Mouse (Mus musculus): ENCODE results near the gene Wdr11. TPM values are rescaled to one million over a fixed set of nuclear protein-coding genes. Genes with fewer than 3 reads are reported as not detected.

Gene Wdr11
- 15.3 and 16.9 TPM in 2 replicates for polyA plus RNA-seq (2015; fragmentation: Nextera tagmentation; extraction: Ambion mirVana)

DNA sequence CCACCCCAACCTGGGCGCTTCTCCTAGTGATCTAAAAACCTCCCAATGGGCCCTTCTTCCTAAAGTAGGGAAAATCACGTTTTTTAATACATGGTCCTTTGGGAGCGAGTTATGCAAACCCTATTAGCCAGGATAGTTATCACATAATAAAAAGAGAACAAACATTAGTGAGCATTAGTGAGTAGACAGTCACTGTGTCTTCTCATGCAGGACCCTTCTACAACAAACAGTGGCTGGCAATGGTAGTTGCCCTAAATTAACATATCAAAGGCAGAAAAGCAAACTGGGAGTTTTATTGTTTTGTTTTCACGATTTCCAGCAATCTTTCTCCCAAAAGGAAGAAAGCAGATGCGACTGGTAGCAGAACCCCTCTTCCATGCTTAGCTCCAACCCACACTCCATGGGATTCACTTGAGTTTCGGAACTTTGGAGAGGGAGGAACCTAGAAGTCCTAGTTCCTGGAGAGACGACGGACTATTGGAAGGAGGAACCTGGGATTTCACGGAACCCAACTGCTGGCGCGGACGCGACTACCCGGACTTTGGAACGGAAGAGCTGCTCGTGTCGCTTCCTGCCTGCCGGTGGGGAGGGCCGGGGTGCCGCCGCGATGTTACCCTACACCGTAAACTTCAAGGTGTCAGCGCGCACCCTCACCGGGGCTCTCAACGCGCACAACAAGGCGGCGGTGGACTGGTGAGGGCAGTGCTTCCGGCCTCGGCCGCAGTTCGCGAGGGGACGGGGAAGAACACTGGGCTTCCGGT lies at the start of gene Wdr11:
Gene Wdr11, plus strand, starts transcription at position 493 of the 761 bp plus-strand sequence.
- peak within 1 kb of the TSS; percentile 85 for H3K9ac ChIP-seq (ENCODE audit: low read depth, low read length)
- no peaks in the 10 kb centered on the region for H3K27me3 ChIP-seq (replicated peaks; ENCODE audit: control insufficient read depth, insufficient read depth, low read length)
- no peak for TF ChIP-seq CTCF (IDR thresholded peaks at IDR 0.05; ENCODE audit: low read depth)
- no peaks in the 10 kb centered on the region for H3K9me3 ChIP-seq (ENCODE audit: control insufficient read depth)
- peaks cover 3% of the 10 kb centered on the region for H3K36me3 ChIP-seq (ENCODE audit: control insufficient read depth, insufficient read depth)
- peak; percentile 91 for ATAC-seq
- H3K4me3 ChIP-seq (ENCODE audit: low read depth, low read length) = peak within 1 kb of the TSS; percentile 75
- peak within 1 kb of the TSS; percentile 98 for H3K27ac ChIP-seq (ENCODE audit: low read depth, low read length)
- peak within 1 kb of the TSS; percentile 68 for H3K4me2 ChIP-seq (replicated peaks; ENCODE audit: low read depth)
- 3% methylated on average over 37 of the region's 37 CpGs for WGBS
- peaks cover 11% of the 10 kb centered on the region; the same call in 1 of the 2 replicates for H3K4me1 ChIP-seq (replicated peaks; ENCODE audit: control insufficient read depth, insufficient read depth, low read length)

- Histone ChIP-seq H3K27ac (ENCODE audit: low read depth, low read length) (no peak overlapping the region), H3K4me3 (ENCODE audit: low read depth, low read length) (no peak overlapping the region), H3K9ac (ENCODE audit: low read depth, low read length) (no peak overlapping the region), H3K4me1 (replicated peaks; ENCODE audit: control insufficient read depth, insufficient read depth, low read length) (no peaks in the 10 kb centered on the region), H3K27me3 (replicated peaks; ENCODE audit: control insufficient read depth, insufficient read depth, low read length) (no peaks in the 10 kb centered on the region), H3K9me3 (ENCODE audit: control insufficient read depth) (no peaks in the 10 kb centered on the region), H3K36me3 (ENCODE audit: control insufficient read depth, insufficient read depth) (no peaks in the 10 kb centered on the region), H3K4me2 (replicated peaks; ENCODE audit: low read depth) (no peak overlapping the region)
- TF ChIP-seq CTCF (IDR thresholded peaks at IDR 0.05; ENCODE audit: low read depth) = no peak
- WGBS = 83% methylated on average over 1 of the region's 1 CpGs
- ATAC-seq = no peak
Measured at GRCm38 (mm10) chr7:129567541-129567940, 24.1 kb upstream of the Wdr11 start.

DNA sequence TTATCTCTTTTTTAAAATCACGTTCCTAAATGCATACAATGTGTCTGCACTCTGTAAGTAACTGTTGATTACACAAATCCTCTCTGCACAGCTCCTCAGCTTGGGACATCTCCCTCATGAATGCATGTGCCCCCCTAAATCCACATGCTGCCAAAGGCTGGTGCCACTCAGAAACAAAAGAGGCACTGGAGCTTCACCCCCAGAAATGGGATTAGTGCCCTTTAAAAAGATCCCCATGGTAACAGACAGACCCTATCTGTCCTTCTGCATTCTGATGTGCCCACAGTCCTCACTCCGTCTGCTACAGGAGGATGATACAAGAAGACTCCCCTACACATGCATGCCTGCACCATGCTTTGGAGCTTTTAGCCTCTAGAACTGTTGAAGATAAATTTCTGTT lies 23.3 kb upstream of the Wdr11 start:
- no peak overlapping the region for H3K27ac ChIP-seq (ENCODE audit: low read depth, low read length)
- no peak for ATAC-seq
- no peak overlapping the region for H3K9ac ChIP-seq (ENCODE audit: low read depth, low read length)
- no peak overlapping the region for H3K4me2 ChIP-seq (replicated peaks; ENCODE audit: low read depth)
- no peaks in the 10 kb centered on the region for H3K36me3 ChIP-seq (ENCODE audit: control insufficient read depth, insufficient read depth)
- no peaks in the 10 kb centered on the region for H3K27me3 ChIP-seq (replicated peaks; ENCODE audit: control insufficient read depth, insufficient read depth, low read length)
- 57% methylated on average over 2 of the region's 2 CpGs for WGBS
- no peak overlapping the region for H3K4me3 ChIP-seq (ENCODE audit: low read depth, low read length)
- TF ChIP-seq CTCF (IDR thresholded peaks at IDR 0.05; ENCODE audit: low read depth) = no peak
- H3K4me1 ChIP-seq (replicated peaks; ENCODE audit: control insufficient read depth, insufficient read depth, low read length) = no peaks in the 10 kb centered on the region
- H3K9me3 ChIP-seq (ENCODE audit: control insufficient read depth) = no peaks in the 10 kb centered on the region

DNA sequence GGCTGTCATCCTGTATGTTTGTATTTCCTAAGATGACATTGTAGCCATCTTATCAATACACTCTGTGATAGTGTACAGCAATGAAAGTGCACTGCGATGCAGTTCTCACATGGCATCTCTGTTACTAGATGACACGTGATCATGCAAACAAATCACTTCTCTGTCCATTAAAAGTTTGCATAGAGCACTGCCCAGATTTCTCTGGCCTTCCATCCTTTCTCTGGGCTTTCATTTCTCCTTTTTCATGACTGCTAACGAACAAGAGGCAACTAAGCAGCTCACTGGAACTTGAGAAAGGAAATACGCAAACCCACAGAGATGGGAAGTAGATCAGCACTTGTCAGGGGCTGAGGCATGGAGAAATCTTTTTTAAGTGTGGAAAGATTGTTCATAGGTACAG lies 17.2 kb upstream of the Wdr11 start:
- Histone ChIP-seq H3K4me1 (replicated peaks; ENCODE audit: control insufficient read depth, insufficient read depth, low read length) (no peaks in the 10 kb centered on the region), H3K27me3 (replicated peaks; ENCODE audit: control insufficient read depth, insufficient read depth, low read length) (no peaks in the 10 kb centered on the region), H3K4me3 (ENCODE audit: low read depth, low read length) (no peak overlapping the region), H3K9ac (ENCODE audit: low read depth, low read length) (no peak overlapping the region), H3K4me2 (replicated peaks; ENCODE audit: low read depth) (no peak overlapping the region), H3K36me3 (ENCODE audit: control insufficient read depth, insufficient read depth) (no peaks in the 10 kb centered on the region), H3K27ac (ENCODE audit: low read depth, low read length) (no peak overlapping the region), H3K9me3 (ENCODE audit: control insufficient read depth) (no peaks in the 10 kb centered on the region)
- no peak for TF ChIP-seq CTCF (IDR thresholded peaks at IDR 0.05; ENCODE audit: low read depth)
- ATAC-seq = no peak
- WGBS = 66% methylated on average over 4 of the region's 4 CpGs

DNA sequence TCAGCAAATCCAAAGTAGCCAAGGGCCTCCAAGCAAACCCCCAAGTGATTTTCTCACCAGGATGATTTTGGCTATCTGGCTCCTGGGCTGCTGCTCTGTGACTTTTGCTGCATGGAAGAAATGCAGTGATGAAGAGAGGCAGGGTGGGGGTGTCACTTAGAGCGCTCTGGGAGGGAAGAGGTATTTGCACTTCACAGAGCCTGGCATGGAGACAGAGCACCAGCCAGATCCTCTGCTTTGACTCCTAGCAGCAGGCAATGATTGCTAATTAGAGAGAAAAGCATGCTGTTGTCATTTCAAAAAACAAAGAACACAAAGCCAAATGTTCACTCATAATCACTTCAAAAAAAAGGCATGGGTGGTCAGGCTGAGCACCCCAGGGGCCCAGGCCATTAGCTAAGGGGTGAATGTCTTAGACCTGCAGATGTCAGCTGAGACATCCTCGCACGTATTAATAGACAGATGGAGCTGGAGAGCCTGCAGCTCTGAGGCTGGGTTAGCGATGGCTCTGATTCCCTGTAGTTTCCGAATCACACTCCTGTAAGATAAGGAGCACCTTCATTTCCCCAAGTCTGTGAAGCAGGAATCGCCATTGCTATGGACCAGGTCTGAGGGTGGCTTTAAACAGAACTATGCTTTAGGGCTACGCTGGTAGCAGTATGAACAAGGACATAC lies 16.4 kb upstream of the Wdr11 start:
- Histone ChIP-seq H3K4me1 (replicated peaks; ENCODE audit: control insufficient read depth, insufficient read depth, low read length) (no peaks in the 10 kb centered on the region), H3K27me3 (replicated peaks; ENCODE audit: control insufficient read depth, insufficient read depth, low read length) (no peaks in the 10 kb centered on the region), H3K27ac (ENCODE audit: low read depth, low read length) (no peak overlapping the region), H3K9ac (ENCODE audit: low read depth, low read length) (no peak overlapping the region), H3K9me3 (ENCODE audit: control insufficient read depth) (no peaks in the 10 kb centered on the region), H3K36me3 (ENCODE audit: control insufficient read depth, insufficient read depth) (no peaks in the 10 kb centered on the region), H3K4me3 (ENCODE audit: low read depth, low read length) (no peak overlapping the region), H3K4me2 (replicated peaks; ENCODE audit: low read depth) (no peak overlapping the region)
- no peak for TF ChIP-seq CTCF (IDR thresholded peaks at IDR 0.05; ENCODE audit: low read depth)
- WGBS = 34% methylated on average over 7 of the region's 7 CpGs
- ATAC-seq = no peak

DNA sequence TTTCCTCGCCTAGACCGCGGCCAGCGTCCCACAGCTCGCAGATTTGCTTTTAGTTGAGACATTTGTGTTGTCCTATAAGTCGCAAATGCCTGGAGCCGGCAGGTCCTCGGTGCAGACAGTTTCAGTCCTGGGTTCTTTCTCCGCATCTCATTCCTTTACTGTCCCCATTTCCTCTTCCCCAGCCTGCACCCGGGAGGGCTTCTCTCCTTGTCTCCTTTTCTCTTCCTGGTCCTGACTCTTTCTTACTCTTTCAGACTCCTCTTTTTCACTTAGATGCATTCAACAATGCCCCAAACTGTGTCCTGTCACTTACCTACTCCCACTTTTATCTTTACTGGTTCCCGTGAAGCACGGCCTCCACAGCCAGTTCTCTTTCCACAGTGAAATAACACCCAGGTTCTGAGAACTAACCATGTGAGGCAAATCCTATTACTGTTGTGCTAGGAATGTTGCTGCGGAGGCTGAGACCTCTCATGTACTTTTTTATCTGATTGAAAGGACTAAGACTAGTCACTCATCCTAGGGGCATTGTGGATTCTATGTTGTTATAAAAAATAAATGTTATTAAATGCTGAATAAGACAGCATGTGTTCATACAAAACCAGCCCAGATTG lies 576 bp downstream of the Wdr11 start:
- Histone ChIP-seq H3K27me3 (replicated peaks; ENCODE audit: control insufficient read depth, insufficient read depth, low read length) (no peaks in the 10 kb centered on the region), H3K9ac (ENCODE audit: low read depth, low read length) (peak overlapping the region; percentile 85), H3K4me1 (replicated peaks; ENCODE audit: control insufficient read depth, insufficient read depth, low read length) (peaks cover 11% of the 10 kb centered on the region; the same call in 1 of the 2 replicates), H3K9me3 (ENCODE audit: control insufficient read depth) (no peaks in the 10 kb centered on the region), H3K4me3 (ENCODE audit: low read depth, low read length) (peak overlapping the region; percentile 75), H3K36me3 (ENCODE audit: control insufficient read depth, insufficient read depth) (peaks cover 9% of the 10 kb centered on the region), H3K27ac (ENCODE audit: low read depth, low read length) (peak overlapping the region; percentile 98), H3K4me2 (replicated peaks; ENCODE audit: low read depth) (peak overlapping the region; percentile 68)
- TF ChIP-seq CTCF (IDR thresholded peaks at IDR 0.05; ENCODE audit: low read depth) = no peak
- WGBS = under 1% methylated on average over 13 of the region's 13 CpGs
- ATAC-seq = peak; percentile 55
